Mouse (Mus musculus): ENCODE data around the gene Dolpp1. TPM values are rescaled to one million over a fixed set of nuclear protein-coding genes. Genes with fewer than 3 reads are reported as not detected.

Gene Dolpp1
- 22.3 and 28.5 TPM in 2 replicates for total RNA-seq (2021)
- long read RNA-seq, transcript Dolpp1-201 (8 exons, 2,251 nt): major isoform, 19 of 30 reads
- long read RNA-seq, partial matches to known transcripts: 3 of 30 reads
- long read RNA-seq, other reads (novel, unspliced or antisense): 6 of 30 reads

DNA sequence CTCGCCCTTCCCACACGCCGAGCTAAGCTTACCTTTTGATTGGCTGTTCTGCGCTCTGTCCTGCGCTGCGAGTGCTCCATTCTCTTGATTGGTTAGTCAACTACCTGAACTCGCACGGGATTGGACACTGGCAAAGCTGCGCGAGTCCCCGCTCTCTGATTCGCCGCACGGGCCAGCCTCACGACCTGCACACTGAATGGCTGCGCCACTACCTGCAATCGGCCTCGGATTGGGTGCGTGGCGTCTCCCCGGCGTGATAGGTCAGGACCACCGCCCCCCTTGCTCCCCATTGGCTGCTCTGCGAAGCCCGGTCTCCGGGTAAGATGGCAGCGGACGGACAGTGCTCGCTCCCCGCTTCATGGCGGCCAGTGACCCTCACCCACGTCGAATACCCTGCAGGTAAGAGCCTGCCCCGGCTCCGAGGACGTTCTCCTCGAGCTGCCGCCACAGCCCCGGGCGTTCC is at the start of gene Dolpp1:
Gene Dolpp1 (plus strand): TSS at position 141 of the 463 bp plus-strand sequence.
- DNase-seq: peak; percentile 97

DNA sequence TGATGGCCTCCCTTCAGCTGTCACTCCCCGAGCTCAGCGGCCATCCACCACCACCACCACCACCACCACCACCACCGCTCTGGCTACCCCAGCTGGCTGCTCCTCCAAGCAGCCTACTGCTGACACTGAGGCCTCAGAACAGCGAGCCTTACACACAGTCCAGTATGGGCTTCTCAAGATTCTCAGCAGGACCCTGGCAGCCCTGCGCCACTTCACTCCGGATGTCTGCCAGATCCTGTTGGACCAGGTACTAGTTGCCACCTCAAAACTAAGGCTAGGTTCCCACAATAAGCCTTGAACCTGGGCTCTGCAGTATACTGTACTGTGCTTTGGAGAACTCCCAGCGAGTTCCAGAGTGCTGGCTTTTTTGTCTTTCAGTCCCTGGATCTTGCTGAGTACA is 49.5 kb upstream of the Dolpp1 start:
- DNase-seq: no peak

DNA sequence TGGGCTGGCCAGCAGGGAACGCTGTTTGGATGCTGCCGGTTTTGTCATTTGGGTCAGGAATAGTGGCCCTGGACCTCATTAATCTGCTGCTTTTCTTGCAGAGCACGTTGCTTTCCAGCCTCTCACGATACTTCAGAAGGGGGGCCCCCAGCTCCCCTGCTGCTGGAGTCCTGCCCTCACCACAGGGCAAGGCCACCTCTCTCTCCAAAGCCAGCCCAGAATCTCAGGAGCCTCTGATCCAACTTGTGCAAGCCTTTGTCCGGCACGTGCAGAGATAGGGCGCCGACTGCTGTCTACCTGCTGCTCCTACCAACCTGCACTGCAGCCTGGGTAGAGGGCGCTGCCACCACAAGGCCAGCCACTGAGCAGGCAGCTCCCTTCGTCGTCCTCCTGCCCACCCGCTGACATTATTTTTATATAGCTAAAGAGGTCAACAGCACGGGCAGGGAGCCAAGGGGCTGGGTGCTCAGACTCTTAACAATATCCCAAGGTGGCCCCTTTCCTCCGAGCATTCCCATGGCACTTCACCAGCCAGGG is 48.4 kb upstream of the Dolpp1 start:
- peak; percentile 58 for DNase-seq

DNA sequence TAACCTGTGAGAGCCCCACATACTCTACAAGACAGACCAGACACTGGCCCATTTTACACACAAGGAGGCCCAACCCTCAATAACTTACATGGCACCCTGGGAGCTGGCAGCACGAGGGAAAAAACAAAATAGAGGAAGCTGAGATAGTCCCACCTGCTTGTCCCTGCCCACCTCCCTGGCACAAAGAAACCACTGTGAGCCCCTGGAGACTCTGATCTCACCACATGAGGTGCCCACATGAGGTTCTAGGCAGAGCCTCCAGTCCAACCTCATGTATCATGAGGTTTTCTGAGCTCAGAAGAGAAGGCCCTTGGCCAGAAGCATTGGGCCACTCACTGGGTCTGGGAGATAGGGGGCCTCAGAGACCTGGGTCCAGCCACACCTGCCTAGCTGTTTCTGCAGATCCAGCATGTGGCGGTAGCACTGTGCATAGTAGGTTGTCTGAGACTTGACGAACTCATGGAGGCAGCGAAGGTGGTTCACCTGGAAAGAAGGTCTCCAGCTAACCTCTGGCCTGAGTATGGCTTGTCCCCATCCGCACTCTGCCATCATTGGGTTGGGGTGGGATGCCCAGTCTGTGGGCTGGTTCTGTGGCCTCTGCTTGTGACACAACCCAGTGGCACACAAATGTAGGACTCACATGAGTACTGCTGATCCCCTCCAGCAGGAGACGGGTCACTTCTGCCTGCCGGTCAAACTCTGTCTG is 45.9 kb upstream of the Dolpp1 start:
- DNase-seq: no peak

DNA sequence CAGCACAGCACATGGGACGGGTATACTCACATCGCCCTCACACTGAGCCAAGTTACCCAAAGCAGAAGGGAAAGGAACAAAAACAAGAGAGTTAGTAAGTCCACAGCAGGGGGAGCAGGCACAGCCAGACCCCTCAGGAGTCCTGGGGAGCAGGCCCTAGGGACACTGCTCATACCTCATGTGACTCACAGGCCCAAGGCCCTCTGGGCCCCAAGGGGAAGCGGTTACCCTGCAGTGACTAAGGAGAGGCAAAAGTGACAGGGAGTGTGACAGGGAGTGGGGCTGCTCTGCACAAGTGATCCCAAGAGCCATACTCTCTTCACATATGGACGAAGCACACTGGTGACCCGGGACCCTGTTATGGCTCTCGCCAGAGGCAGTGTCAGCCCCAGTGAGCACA is 42.9 kb upstream of the Dolpp1 start:
- DNase-seq: peak; percentile 59

DNA sequence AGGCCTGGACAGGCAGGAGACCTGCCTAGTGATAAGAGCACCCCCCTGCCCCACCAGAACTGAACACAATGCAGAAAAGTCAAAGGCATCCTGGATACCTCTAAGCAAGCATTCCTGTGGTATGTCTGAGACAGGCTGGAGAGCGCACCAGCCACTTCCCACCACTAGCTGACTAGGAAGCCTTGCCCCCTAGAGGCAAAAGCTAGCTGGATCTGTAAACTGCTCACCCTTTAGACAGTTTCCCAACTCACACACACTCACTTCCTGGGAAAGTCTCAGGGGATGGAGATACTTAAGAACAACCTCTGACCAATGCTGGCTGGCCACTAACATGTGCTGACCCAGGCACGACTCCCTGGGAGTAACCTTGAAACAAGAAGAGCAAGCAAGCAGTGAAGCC is 40.9 kb upstream of the Dolpp1 start:
- no peak for DNase-seq

DNA sequence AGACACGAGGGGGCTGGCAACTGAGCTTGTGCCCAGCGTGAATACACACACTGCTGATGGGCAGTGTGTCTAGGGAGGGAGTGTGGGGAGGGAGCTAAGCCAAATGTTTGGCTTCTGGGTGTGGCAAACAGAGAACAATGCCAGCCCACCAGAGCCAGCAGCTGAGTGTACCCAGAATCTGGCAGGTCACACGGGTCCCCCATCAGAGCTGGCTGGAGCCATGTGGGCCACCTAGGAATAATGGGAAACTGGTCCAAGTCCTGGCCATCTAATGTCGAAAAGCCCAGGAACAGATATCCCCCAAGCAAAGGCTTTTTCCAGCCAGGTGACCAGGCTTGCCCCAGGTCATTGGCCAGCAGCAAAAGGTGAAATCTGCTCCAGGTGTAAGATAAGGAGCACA is 36.2 kb upstream of the Dolpp1 start:
- DNase-seq: no peak

DNA sequence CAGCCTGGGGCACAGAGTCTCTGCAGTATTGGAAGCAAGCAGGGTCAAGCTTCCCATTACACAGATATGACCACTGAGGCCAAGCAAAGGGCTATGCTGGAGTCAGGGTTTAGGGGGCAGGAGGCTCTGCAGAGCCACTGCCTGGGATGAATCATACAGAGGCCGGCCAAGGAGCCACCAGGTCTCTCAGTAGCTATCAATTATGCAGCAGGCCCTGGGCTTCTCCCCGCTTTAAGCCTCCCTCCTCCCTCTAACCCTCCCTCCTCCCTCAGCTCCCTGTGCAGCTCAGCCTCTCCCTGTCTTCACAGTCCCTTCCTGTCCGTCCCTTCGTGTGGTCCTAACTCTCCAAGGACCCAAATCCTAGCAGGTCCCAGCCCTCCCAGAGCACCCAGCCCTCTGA is 35.8 kb upstream of the Dolpp1 start:
- no peak for DNase-seq

DNA sequence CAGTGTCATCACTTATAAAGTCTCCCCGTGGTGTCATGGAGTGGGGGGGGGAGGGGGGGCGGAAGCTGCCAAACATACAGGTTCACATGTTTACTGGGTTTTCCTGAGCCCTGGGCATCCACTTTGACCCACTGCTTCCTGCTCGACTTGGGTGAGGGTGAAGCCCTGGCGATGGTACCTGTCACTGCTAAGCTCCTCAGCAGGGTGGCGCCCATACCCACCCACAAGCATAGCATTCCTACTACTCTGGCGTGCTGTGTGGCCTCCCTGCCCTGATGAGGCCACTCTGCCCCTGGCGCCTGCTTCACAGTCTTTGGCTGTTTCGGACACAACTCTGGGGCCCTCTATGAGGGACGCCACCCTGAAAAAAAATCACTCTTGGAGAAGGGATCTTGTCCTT is 35.1 kb upstream of the Dolpp1 start:
- no peak for DNase-seq

DNA sequence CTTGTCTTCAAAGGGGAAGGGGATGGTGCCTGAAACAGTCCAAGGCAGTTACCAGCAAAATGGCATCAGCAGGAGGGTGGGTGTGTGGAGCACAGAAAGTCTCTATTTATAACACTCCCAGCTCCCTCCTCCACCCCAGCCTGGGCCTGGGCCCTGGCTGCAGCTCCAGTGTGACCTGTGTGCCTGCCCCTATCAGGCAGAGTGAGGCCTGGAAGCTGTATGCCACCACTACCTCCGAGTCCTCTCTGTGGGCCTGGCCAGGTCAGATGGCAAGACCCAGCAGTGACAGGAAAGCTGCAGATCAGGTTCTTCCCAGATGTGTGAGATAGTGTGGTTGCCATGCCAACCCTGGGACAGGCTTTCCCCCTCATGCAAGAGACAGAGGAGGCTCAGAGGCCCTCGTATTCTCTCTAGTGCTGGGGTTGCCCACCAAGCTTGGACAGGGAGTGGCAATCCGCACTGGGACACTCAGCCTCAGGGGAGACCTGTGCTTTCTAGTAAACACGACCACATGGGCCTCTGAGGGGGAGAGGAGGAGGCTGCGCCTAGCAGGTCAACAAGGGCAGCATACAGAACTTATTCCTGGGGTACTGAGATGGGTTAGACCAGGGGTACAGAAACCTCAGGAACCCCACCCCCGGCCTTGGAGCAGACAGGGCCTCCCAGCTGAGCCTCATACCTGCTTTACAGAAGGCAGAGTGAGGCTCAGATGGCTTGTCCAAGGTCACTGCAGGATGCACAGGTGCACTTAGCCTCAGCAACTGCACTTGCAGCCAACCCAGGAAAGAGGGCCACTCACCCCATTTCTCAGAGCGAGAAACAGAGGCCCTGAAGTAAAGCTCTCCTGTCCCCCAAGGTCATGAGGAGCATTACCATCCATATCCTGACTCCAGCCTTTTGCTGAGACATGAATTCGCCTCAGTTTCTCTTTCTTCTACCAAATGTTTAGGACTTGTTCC is 34.2 kb upstream of the Dolpp1 start:
- no peak for DNase-seq

DNA sequence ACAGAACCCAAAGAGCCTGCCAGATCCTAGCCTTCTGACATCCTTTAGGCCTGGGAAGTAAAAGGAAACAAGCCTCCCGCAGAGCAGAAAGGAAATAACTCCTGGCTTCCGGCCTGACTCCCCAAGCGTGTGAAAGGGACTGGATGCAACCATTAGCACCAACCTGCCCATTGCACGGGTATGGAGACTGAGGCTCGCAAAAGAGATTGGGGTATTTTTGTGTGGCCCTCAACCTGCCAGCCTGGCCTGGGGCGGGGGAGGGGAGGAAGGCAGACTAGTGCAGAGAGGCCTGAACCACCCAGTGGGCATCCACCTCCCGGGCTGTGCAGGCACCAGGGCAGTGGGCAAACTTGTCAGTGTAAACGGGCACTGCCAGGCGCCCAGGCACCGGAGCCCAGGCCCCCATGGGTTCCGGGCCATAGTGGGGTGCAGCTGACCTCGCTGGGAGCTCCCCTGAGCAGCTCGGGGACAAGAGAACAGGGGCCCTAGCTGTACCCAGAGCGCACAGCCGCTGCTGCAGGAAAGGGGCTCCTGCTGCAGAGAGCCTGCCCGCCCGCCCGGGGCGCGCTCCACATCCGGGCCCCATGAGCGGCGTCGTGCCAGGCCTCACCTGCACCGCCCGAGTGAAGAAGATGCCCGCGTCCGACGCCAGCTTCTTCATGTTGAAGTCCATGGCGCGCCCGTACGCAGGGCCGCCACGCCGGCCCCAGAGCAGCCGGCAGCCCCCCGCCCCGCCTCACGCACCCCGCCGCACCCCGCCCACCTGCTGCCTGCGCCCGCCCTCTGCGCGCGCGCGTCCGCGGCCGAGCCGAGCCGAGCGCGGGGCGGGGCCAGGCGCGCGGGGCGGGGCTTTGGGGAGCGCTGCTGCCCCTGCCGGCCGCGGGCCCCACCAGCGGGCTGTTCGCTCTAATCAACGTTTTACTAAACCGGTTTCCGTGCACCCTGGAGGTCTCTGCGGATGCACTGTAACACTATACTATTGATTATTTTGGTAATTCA is 33.2 kb upstream of the Dolpp1 start, which contains the start of gene Sh3glb2:
Gene Sh3glb2 (minus strand): TSS at position 805 of the 999 bp plus-strand sequence.
- peak; percentile 93 for DNase-seq

DNA sequence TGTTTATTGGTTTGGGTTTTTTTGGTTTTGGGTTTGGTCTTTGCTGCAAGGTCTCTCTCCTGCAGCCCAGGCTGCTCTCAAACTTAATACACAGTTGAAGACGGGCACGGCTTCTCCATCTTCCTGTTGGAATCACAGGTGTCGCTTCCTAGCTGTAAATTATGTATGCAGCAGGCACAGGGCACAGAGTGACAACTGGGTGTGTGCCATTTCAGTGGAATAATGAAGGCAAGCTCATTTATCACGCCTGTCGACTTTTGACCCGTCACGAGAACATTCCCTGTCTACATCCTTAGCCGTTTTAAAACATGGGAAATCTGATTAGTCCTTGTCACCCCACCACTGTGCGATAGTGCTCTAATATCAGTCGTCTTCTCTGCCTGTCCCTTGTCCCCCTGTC is 31.4 kb upstream of the Dolpp1 start:
- no peak for DNase-seq

DNA sequence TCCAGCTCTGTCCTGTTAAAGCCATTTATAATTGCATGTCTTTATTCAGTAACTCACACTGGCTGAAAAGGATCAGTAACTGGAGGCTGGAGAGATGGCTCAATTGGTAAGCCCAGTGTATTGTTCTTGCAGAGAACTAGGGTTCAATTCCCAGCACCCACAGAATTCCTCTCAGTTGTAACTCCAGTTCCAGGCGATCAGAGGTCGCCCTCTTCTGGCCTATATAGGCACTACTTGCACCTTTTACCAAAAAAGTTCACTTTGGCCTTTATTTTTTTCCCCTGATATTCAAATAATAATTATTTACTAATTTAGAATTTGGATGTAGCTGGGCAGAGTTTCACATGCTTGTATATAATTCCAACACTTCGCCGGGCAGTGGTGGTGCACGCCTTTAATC is 29.2 kb upstream of the Dolpp1 start:
- no peak for DNase-seq

DNA sequence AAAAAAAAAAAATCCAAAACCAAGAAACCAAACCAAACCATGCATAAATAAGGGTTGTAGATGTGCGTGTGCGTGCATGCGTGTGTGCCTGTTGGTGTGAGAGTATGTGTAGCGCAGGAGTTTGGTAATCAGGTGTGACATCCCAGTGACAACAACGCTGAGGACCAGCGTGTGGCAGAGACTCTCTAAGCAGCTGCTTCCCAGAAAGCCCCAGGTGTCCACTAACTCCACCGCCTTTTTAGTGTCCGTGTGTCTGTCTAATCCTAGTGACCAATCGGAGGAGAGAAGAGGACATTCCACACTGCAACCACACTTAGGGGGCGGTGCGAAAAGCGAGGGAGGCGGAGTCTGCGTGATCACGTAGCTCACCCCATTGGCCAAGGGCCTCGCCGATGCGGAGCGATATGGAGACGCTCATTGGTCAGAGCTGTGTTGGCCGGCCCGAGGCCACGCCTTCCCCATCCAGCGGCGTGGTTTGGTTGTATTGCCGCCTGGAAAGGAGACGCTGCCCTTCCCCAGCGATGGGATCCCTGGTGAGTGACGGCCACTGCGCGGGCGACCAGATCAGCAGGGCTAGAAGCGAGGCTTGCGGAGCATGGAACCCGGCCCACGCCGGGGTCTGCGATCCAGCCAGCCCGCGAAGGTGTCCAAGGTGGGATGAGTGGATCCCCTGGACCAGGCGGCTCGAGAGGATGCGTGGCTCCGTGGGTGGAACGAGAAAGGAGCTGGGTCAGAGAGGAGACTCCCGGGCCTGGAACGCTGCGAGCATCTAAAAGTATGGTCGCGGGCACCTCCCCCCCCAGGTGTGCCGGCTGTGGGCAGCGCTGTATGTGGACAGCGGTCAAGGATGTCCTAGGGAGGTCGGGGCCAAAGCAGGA is 28.0 kb upstream of the Dolpp1 start, which contains the start of gene Miga2:
Gene Miga2 (plus strand): TSS at position 461 of the 878 bp plus-strand sequence.
- peak; percentile 97 for DNase-seq

DNA sequence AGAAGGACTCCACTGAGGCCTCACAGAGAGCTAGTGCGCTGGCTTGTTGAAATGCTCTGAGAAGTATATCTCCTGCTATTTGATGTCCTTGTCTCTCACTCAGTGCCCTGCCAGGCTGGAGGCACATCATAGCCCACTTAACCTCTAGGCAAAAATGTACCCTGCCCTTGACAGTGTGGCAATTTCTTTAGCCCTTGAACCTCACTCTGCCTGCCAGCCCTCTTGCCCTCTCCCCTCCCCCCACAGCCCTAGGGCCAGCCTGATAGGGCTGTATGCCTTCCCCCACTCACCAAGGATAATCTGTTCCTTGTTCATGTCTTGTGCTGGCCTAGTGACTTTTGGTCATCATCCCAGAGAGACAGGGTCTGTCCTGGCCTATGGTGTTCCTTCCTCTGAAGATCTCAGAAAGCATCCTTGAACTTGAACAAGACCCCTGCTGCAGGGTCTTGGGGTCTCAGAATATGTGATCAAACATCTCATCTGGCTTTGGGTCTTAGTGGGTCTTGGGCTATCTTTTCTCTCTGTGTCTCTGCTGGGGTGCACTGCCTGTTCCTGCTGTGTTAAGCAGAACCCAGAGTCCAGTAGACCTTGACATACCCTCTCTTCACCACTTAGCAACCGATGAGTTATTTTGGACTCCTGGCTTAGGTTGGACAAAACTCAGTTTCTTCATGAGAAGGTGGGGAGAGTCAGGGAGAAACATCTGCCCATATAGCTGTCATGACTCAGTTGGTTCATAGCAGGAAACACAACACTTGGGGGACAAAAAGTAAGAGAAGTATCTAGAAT is 26.6 kb upstream of the Dolpp1 start:
- DNase-seq: no peak

DNA sequence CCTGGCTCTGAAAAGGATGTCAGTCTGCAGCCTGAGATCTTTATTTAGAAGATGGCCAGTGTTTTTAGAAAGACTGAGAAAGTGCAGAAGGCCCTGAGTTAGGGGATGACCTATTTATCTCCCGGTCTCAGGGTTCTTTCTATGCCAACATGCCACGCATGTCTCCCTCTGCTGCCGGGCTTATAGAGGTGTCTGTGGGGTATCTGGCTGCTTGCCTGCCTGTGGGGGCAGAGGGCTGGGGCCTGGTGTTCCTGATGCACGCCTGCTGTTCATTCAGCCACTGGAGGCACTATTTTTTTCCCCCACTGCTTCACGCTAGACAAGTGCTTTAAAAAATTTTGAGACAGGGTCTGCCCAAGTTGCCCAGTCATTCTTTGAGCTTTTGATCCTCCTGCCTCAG is 25.9 kb upstream of the Dolpp1 start:
- no peak for DNase-seq

DNA sequence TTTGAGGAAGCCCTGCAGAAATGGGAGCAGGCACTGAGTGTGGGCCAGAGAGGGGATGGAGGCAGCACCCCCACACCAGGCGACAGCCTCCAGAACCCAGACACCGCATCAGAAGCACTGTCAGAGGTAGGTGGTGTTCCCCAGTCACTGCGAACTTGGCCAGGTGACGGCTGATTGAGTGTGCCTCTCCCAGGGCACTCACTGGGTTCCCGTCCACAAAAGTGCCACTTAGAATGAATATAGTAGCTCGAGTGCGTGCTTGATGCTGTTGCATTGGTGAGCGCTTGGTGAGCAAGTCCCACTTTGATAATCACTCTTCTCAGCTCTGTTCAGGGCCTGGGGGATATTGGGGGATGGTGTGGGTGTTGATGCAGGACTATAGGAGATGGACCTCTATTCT is 20.5 kb upstream of the Dolpp1 start:
- DNase-seq: no peak

DNA sequence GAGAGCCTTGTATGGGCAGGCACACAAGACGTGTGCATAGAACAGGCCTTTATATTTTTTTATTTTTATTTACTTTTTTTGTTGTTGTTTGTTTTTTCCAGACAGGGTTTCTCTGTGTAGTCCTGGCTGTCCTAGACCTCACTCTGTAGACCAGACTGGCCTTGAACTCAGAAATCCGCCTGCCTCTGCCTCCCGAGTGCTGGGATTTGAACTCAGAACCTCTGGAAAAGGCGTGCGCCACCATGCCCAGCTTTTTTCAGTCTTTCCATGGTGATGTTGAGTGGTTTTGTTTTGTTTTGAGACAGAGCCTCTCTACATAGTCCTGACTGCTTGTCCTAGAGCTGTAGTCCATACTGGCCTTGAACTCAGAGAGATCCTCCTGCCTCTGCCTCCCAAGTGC is 19.3 kb upstream of the Dolpp1 start:
- DNase-seq: no peak

DNA sequence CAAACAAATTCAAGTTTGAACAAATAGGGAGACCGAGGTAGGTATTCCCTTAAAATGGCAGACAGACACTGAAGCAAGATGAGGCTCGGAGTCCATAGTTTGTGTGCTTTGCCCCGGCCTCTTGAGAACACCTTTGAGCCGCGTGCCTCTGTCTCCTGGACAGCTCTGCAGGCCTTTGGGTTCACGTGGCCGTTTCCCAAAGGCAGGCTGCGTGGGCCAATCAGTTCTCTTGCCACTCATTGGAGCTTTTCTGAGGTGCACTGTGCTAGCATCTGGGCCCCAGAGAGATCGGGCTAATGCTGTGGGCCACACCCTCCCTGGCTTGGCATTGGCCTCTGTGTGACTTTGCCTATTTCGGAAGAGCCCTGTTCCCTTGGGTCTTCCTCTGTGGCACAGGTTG is 16.2 kb upstream of the Dolpp1 start:
- DNase-seq: no peak
